Mouse (Mus musculus) central nervous system, embryonic 11.5 days (tissue): ENCODE data around the gene Psma5. TPM values are rescaled to one million over a fixed set of nuclear protein-coding genes. Genes with fewer than 3 reads are reported as not detected.

Experiments used
- polyA plus RNA-seq: library from polyadenylated mRNA; depleted of rRNA; stranded (reverse); fragments of >200 nt; gene quantifications from 2 replicates; pipeline ENCODE4 v1.2.3, GENCODE M21; 2012; rRNA removed

Gene Psma5
- polyA plus RNA-seq, result 173 and 208 TPM in 2 replicates

DNA sequence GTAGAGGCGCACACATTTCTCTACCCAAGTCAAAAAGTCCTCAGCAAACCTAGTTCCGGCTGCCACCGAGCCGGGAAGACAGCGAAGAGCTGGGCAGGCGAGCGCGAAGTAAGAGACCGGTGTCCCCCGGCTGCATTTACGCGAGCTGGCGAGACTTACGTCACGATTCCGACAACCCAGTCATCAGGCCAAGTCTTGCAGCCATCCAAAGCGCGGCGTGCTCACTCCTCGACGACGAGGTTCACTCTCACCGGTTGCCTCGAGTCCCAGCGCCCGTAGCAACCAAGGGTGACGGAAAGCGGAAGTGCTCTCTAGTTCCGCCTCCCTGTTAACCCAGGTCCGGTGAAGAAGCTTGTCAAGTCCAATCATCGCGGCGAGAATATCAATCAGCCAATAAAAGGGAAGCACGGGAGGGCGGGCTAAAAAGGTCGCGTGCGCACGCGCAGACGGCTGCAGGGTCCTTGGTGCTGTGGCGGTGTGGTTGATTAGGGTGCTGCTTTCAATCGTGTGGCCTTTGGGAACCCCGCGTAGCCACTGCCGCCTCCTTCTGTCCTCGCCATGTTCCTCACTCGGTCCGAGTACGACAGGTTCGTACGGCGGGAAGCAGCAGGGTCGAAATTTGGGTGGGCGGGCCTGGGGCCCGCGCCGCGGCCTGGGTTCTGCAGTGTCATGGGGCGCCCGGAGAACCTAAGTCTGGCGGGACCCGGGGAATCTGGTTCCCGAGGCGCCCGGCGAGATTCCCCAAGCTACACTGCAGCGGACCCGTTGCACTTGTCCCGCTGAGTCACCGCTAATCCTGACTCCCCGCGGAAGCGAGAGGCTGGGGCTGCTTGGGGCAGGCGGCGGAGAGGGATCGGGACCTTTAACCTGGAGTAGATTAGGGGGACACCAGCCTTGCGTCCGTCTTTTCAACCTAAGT lies at the start of gene Psma5:
Gene Psma5 (plus strand): TSS at position 208 of the 919 bp plus-strand sequence.

DNA sequence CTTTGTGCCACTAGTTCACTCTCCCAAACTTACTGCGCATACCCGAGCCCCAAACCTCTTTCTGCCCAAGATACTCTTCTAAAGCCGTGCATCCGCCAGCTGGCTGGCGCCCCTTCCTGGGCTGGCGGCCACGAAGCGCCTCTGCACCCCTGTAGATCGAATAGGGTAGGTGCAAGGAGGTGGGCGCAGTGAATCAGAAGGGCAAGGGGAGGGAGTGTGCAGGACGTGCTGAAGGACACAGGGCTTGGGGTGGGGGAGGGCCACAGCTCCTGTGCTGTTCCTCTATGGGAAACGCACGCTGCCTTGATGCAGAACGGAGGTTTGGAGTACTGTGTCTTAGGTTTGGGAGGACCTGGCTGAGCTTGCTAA lies 46.0 kb upstream of the Psma5 start, which contains the start of gene Atxn7l2:
Gene Atxn7l2 (minus strand): TSS at position 164 of the 369 bp plus-strand sequence.

DNA sequence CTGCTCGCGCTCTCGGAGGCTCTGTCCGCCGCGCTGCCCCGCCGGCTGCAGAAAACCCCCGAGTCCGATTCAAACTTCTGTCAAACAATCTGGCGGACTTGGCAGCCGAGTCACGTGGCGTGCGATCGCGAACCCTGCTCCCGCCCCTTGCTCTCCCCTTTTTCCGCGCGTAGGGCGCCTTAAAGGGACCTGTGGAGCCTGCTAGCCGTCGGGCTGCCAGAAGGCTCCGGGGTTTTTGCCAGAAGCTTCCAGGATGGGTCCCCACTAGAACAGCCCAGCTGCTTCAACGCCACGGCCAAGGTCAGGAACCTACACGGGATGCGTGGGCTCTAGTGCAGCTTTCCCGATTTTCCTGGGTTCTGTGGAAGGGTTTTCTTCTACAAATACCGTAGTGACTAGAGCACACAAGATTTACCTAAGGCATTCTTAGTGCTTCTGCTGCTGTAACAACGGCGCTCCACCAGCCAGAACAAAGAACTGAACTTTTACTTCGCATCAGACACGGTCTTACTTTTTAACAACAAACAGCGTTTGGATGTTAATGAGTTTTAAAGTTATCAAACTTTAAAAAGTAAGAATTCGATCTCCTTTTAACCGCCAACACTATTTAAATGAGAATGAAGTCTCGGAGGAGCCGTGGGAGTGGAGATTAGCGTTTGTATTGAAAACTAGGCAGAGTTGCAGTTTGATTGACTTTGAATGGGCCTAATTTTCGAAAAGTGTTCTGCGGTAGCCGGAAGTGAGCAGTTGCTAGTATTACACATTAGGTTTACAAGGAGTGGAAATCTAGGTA lies 30.0 kb upstream of the Psma5 start, which contains the start of gene Sypl2:
Gene Sypl2 (minus strand): TSS at position 91 of the 793 bp plus-strand sequence.

DNA sequence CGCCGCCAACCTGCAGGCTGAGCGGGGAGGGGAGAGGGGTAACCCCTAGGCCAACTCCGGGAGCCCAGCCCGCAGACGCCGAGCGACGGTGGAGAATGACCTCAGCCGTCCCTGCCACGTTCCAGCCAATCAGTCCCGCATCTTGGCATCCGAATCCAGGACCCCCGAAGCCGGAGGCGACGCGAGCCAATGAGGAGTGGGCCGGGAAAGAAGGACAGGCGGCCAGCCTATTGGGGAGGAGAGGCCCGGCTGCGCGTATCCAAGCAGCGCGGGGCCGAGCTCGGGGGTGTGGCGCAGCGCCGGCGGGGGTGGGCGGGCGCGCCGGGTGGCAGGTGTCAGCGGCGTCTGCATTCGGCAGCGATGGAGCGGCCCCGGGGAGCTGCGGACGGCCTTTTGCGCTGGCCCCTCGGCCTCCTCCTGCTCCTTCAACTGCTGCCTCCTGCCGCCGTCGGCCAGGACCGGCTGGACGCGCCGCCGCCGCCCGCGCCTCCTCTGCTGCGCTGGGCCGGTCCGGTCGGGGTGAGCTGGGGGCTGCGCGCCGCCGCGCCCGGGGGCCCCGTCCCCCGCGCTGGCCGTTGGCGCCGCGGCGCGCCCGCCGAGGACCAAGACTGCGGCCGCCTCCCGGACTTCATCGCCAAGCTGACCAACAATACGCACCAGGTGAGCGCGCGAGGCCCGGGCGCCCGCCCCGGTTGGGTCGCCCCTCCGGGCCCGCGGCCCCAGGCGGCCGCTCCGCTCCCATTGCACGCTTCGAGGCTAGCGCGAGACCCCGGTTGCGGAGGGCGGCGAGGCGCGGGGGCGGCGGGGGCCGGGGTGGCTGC lies 27.3 kb downstream of the Psma5 start, which contains the start of gene Sort1:
Gene Sort1 (plus strand): TSS at position 302 of the 821 bp plus-strand sequence.

Other genes starting within 250 kb of the Psma5 start
- gene Gstm1, start 239.0 kb upstream of the Psma5 start, polyA plus RNA-seq, result 18.9 and 24.1 TPM in 2 replicates
- 9.9 and 12.1 TPM in 2 replicates for gene Gstm4, start 212.0 kb upstream of the Psma5 start, polyA plus RNA-seq
- gene Ampd2, start 170.3 kb upstream of the Psma5 start, polyA plus RNA-seq, result 53.1 and 80.6 TPM in 2 replicates
- gene Gnat2, start 164.1 kb upstream of the Psma5 start, polyA plus RNA-seq, result 0.70 and 0.80 TPM in 2 replicates
- 113 and 128 TPM in 2 replicates for gene Gnai3, start 110.8 kb upstream of the Psma5 start, polyA plus RNA-seq
- gene Gpr61, start 102.0 kb upstream of the Psma5 start, polyA plus RNA-seq, result 0.31 and 0.49 TPM in 2 replicates
- 5.8 and 7.9 TPM in 2 replicates for gene Amigo1, start 70.6 kb upstream of the Psma5 start, polyA plus RNA-seq
- gene Cyb561d1, start 55.7 kb upstream of the Psma5 start, polyA plus RNA-seq, result 6.1 and 6.2 TPM in 2 replicates
- 28.3 and 33.0 TPM in 2 replicates for gene Atxn7l2, start 46.0 kb upstream of the Psma5 start, polyA plus RNA-seq
- gene Sypl2, start 30.3 kb upstream of the Psma5 start, polyA plus RNA-seq, result 1.0 and 1.2 TPM in 2 replicates
- gene Sort1, start 27.2 kb downstream of the Psma5 start, polyA plus RNA-seq, result 39.7 and 41.4 TPM in 2 replicates
- 0.47 and 1.5 TPM in 2 replicates for gene Mybphl, start 108.0 kb downstream of the Psma5 start, polyA plus RNA-seq
- 104 and 117 TPM in 2 replicates for gene Psrc1, start 126.9 kb downstream of the Psma5 start, polyA plus RNA-seq
- 67.6 and 95.9 TPM in 2 replicates for gene Celsr2, start 158.6 kb downstream of the Psma5 start, polyA plus RNA-seq
- gene Sars, start 188.3 kb downstream of the Psma5 start, polyA plus RNA-seq, result 131 and 259 TPM in 2 replicates